ENCODE assay signal across 21 mouse cellular contexts in genomic region chr12:103331491-103331890, GRCm38 (mm10). TPM values are rescaled to one million over a fixed set of nuclear protein-coding genes. Genes with fewer than 3 reads are reported as not detected.
A peak's percentile ranks its signal among the peaks of the same experiment; 100 is the strongest.
DNase-seq lines count a peak whose midpoint lies in the region; ATAC-seq lines count a peak whose summit lies in the region.
"Had no signal": no experiment of that assay in that cellular context is flagged by ENCODE, and none has a peak within 500 bp of the region (broad histone marks: within the 10 kb centered on the region; RNA-seq: fewer than 3 reads in every experiment).

No protein-coding gene starts in this region.

- peaks cover 84% of the 10 kb centered on the region for H3K36me3 ChIP-seq in heart, embryonic 12.5 days
- H3K36me3 ChIP-seq in heart, embryonic 10.5 days = peaks cover 92% of the 10 kb centered on the region
- H3K36me3 ChIP-seq: forebrain, embryonic 15.5 days; limb, embryonic 13.5 days; midbrain, embryonic 15.5 days had no signal

- H3K27ac ChIP-seq in heart, embryonic 12.5 days (ENCODE audit: poor library complexity, severe bottlenecking) = no peak overlapping the region
- no peak overlapping the region for H3K27ac ChIP-seq in heart, embryonic 10.5 days
- H3K27ac ChIP-seq: forebrain, embryonic 15.5 days; limb, embryonic 13.5 days; liver, embryonic 14.5 days; midbrain, embryonic 15.5 days; stomach, postnatal 0 days had no signal

- H3K4me1 ChIP-seq in heart, embryonic 12.5 days (replicated peaks) = peaks cover 83% of the 10 kb centered on the region
- H3K4me1 ChIP-seq in heart, embryonic 10.5 days = peaks cover 86% of the 10 kb centered on the region
- H3K4me1 ChIP-seq: midbrain, embryonic 15.5 days had no signal

- no peak for ATAC-seq in heart, embryonic 12.5 days (ENCODE audit: insufficient number of reproducible peaks, low FRiP score)
- ATAC-seq in megakaryocyte, adult 5-6 weeks (ENCODE audit: poor library complexity, severe bottlenecking) = peak; percentile 12; the same call in 1 of the 2 replicates
- ATAC-seq: forebrain, embryonic 15.5 days; hindbrain, embryonic 16.5 days; midbrain, embryonic 15.5 days had no signal

- 0 out of 2 replicates have a peak overlapping the region, but pooled peaks have one; percentile 29 for H3K9ac ChIP-seq in heart, embryonic 12.5 days
- H3K9ac ChIP-seq: forebrain, embryonic 15.5 days; limb, embryonic 13.5 days; liver, embryonic 14.5 days; midbrain, embryonic 15.5 days had no signal

- no peaks in the 10 kb centered on the region for H3K9me3 ChIP-seq in heart, embryonic 12.5 days (replicated peaks)
- H3K9me3 ChIP-seq in heart, embryonic 10.5 days = no peaks in the 10 kb centered on the region
- H3K9me3 ChIP-seq: forebrain, embryonic 15.5 days; limb, embryonic 13.5 days; midbrain, embryonic 15.5 days had no signal

- DNase-seq in heart, embryonic 10.5 days (ENCODE audit: low spot score) = no peak
- peak; percentile 90 for DNase-seq in CD4-positive, CD25-positive, alpha-beta regulatory T cell, adult 2 months (ENCODE audit: low read depth, low spot score)
- DNase-seq in thymus, postnatal 14 days = peak; percentile 77
- no peak for DNase-seq in retina, embryonic 14.5 days (ENCODE audit: low spot score)
- no peak for DNase-seq in yolk sac, embryonic 10.5 days (ENCODE audit: low spot score)
- no peak for DNase-seq in left cerebral cortex, adult 8-10 months (ENCODE audit: low spot score in 2 of 2)
- DNase-seq: heart, postnatal 36 days; kidney, adult 18-20 months; kidney, postnatal 14 days had no signal

- H3K4me3 ChIP-seq in heart, embryonic 12.5 days = no peak overlapping the region
- no peak overlapping the region for H3K4me3 ChIP-seq in heart, embryonic 10.5 days
- H3K4me3 ChIP-seq: erythroblast, embryonic 14.5 days; forebrain, embryonic 15.5 days; limb, embryonic 13.5 days; midbrain, embryonic 15.5 days had no signal

- H3K27me3 ChIP-seq in heart, embryonic 12.5 days (replicated peaks) = no peaks in the 10 kb centered on the region
- no peaks in the 10 kb centered on the region for H3K27me3 ChIP-seq in heart, embryonic 10.5 days (ENCODE audit: insufficient read depth, poor library complexity, severe bottlenecking)
- H3K27me3 ChIP-seq: forebrain, embryonic 15.5 days; limb, embryonic 13.5 days; midbrain, embryonic 15.5 days had no signal

- 30% methylated on average over 4 of the region's 4 CpGs for WGBS in heart, embryonic 12.5 days
- 31% methylated on average over 4 of the region's 4 CpGs for WGBS in heart, embryonic 10.5 days

- H3K4me2 ChIP-seq in heart, embryonic 12.5 days = no peak overlapping the region
- H3K4me2 ChIP-seq: forebrain, embryonic 15.5 days; limb, embryonic 13.5 days; midbrain, embryonic 15.5 days had no signal

RNA-seq across cellular contexts. Expression of gene Fam181a, which starts 20.7 kb away (rescaled TPM):
- polyA plus RNA-seq in heart, embryonic 12.5 days (2016; fragmentation: Nextera tagmentation; extraction: Ambion mirVana) = 0.20 TPM in 1 of 2 replicates, not detected in the other
- not detected in 2 replicates for polyA plus RNA-seq in heart, embryonic 10.5 days (2016; fragmentation: Nextera tagmentation; extraction: Ambion mirVana)
- not detected in 2 replicates for total RNA-seq in megakaryocyte, adult 5-6 weeks (2015)
- not detected in 2 replicates for total RNA-seq in megakaryocyte, adult 5-6 weeks (2017)
- 1 to 10 TPM; 1.9 to 4.9 (median 3.1) TPM for total RNA-seq in left cerebral cortex, adult 8-10 months (2022)
- total RNA-seq: granulocyte monocyte progenitor cell, adult 5-6 weeks; heart, postnatal 36 days; megakaryocyte progenitor cell, adult 5-6 weeks had no signal
- polyA plus RNA-seq: erythroblast, embryonic 14.5 days; liver, embryonic 14.5 days; lung, embryonic 16.5 days; stomach, postnatal 0 days had no signal

RNA-seq across cellular contexts. Expression of gene Asb2, which starts 24.3 kb away (rescaled TPM):
- 218 TPM in 2 replicates for polyA plus RNA-seq in heart, embryonic 12.5 days (2016; fragmentation: Nextera tagmentation; extraction: Ambion mirVana)
- polyA plus RNA-seq in heart, embryonic 10.5 days (2016; fragmentation: Nextera tagmentation; extraction: Ambion mirVana) = 152 and 312 TPM in 2 replicates
- total RNA-seq in megakaryocyte, adult 5-6 weeks (2015) = 0.11 and 0.27 TPM in 2 replicates
- 0.33 TPM in 1 of 2 replicates, not detected in the other for total RNA-seq in megakaryocyte, adult 5-6 weeks (2017)
- total RNA-seq in left cerebral cortex, adult 8-10 months (2022) = 1 to 10 TPM; 4.2 to 7.1 (median 4.7) TPM

RNA-seq across cellular contexts. Expression of gene Otub2, which starts 57.0 kb away (rescaled TPM):
- polyA plus RNA-seq in heart, embryonic 12.5 days (2016; fragmentation: Nextera tagmentation; extraction: Ambion mirVana) = 17.7 and 18.4 TPM in 2 replicates
- 22.5 and 26.0 TPM in 2 replicates for polyA plus RNA-seq in heart, embryonic 10.5 days (2016; fragmentation: Nextera tagmentation; extraction: Ambion mirVana)
- 1.1 and 1.4 TPM in 2 replicates for total RNA-seq in megakaryocyte, adult 5-6 weeks (2015)
- 0.77 and 1.1 TPM in 2 replicates for total RNA-seq in megakaryocyte, adult 5-6 weeks (2017)
- 10 to 100 TPM; 17.2 to 21.0 (median 18.4) TPM for total RNA-seq in left cerebral cortex, adult 8-10 months (2022)

Comparison
In these comparisons a context has a peak if more than half of its experiments do, and no peak if none do; other contexts are left out.
1. DNase-seq: peak in CD4-positive, CD25-positive, alpha-beta regulatory T cell, adult 2 months (single experiment) and thymus, postnatal 14 days (single experiment); none in heart, embryonic 10.5 days (single experiment), retina, embryonic 14.5 days (single experiment), yolk sac, embryonic 10.5 days (single experiment) and left cerebral cortex, adult 8-10 months (0 of 2).
2. RNA of gene Otub2, which starts 57.0 kb away (total RNA-seq): 17.2 to 21.0 TPM in left cerebral cortex, adult 8-10 months; 0.77 to 1.4 TPM in megakaryocyte, adult 5-6 weeks; every median in the first group is over 4 times any median in the second.